Mouse (Mus musculus): ENCODE data around the gene Cct8. TPM values are rescaled to one million over a fixed set of nuclear protein-coding genes. Genes with fewer than 3 reads are reported as not detected.

Gene Cct8
- polyA plus RNA-seq (2017; shearing (Covaris generic)), result 295 TPM

DNA sequence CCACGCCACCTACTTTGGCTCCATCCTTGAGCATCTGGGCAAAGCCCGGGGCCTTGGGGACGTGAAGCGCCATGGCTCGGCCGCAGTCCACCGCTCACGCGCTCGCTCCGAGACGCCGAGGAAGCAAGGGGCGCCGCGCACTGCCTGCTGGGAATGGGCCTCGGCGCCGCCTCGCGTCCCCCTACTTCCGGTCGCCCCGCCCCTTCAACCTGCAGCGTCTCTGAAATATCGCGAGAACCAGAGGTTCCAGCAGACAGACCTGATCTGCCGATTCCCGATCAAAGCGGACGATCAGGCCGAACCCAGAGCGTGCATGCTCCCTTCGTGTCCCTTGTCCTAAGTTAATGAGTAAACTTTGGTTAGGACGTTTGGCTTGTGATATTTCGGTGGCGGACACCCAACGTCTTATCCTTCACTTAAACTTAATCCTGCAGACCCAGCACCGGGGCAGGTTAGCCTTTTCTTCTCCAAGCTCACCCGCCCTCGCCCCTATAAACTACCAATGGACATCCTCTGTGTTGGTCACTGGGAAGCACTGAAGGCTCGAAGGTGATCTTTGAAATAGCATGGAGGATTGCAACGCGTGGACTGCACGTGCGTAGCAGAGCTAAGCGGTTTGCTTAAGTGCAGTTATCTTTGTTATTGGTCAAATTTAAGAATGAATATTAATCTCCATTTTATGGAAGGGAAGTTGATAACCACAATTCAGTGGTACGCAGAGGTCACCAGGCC is at the start of gene Cct8:
TSS of gene Cct8 (minus strand) at position 158 of the 732 bp plus-strand sequence.

DNA sequence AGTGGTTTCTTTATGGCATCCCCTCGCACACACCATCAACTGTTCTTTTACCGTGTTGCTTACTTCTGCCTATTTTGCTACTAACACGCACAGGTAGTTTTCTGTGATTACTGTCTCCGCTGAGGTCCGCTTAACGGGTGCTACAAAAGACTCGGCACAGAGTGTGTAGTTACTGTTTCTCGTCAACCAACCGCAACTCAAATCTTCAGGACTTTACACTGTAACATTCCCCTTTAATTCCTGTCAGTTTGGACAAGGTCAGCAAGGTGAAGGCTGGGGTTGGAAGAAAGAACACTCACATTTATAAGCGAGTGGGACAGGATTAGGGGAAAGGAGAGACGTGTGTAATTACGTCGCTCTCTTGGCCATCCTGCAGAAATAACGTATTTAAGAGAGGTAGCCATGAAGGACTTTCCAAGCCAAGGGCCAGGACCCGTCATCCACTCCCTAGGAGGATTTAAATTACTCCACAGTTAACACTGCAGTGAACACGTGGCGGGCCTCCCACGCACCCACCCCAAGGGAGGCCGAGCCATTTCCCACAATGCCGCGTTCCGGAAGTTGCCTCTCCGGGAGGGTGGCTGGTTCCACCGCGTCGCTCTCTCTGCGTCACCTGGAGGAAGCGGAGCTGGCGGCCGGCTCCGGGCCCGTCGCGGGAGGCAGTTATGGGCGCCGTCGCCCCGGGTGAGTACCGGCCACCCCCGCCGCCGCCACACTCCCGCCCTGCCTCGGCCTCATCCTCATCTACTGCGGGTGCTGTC is 41.1 kb downstream of the Cct8 start, which contains the start of gene Usp16:
TSS of gene Usp16 (plus strand) at position 285 of the 761 bp plus-strand sequence.

DNA sequence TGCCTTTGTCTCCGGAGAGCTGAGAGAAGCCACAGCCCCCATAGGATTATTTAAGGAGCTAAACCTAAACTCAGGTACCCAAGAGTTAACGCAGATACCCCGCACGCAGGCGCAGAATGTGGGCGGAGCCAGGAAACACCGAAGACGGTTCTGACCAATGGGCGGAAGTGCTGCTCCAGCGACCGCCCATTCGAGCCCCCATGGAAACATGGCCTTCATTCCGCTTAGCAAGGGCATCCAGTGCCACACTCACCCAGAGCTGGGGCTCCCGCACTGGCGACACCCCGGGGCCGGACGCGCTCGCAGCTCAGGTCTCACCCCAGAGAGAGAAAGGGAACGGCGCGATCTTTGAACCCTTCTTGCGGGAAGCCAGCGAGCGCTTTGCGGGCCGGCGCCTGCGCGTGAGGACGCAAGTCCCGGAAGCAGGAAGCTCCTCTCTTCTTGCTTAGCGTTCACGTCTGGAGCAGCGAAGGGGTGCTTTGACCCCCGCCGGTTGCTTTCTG is 55.4 kb downstream of the Cct8 start, which contains the start of gene Rwdd2b:
TSS of gene Rwdd2b (minus strand) at position 390 of the 503 bp plus-strand sequence.

Other genes with a start within 250 kb of the Cct8 start
- 10.6 TPM for gene N6amt1, start 141.7 kb downstream of the Cct8 start, polyA plus RNA-seq (2017; shearing (Covaris generic))
- gene Ltn1, start 63.3 kb downstream of the Cct8 start, polyA plus RNA-seq (2017; shearing (Covaris generic)), result 31.2 TPM
- 9.0 TPM for gene Rwdd2b, start 55.3 kb downstream of the Cct8 start, polyA plus RNA-seq (2017; shearing (Covaris generic))
- gene Usp16, start 41.2 kb downstream of the Cct8 start, polyA plus RNA-seq (2017; shearing (Covaris generic)), result 94.0 TPM
- not detected for gene Map3k7cl, start 57.5 kb upstream of the Cct8 start, polyA plus RNA-seq (2017; shearing (Covaris generic))
- gene Bach1, start 203.1 kb upstream of the Cct8 start, polyA plus RNA-seq (2017; shearing (Covaris generic)), result 5.5 TPM

All from effector memory CD4-positive, alpha-beta T cell, adult 7 months (primary cell).